Mouse (Mus musculus) brown adipose tissue, adult 24 weeks (tissue): ENCODE results near the gene Adgrl3. TPM values are rescaled to one million over a fixed set of nuclear protein-coding genes. Genes with fewer than 3 reads are reported as not detected.

Experiments used
- H3K27ac ChIP-seq: fragments of 200-500 bp; replicated peaks from 2 replicates; pipeline ENCODE4 v1.5.1; 2012; ENCODE audit warnings: low read depth, mild to moderate bottlenecking, low read length
- H3K4me1 ChIP-seq: fragments of 200-500 bp; 2 replicates; pipeline ENCODE4 v1.6.1; 2012; ENCODE audit warnings: low read length, mixed read lengths; ENCODE audit not compliant: control insufficient read depth, insufficient read depth, insufficient read length
- H3K4me3 ChIP-seq: fragments of 200-500 bp; 2 replicates; pipeline ENCODE4 v1.5.1; 2012; ENCODE audit warnings: low read depth, mild to moderate bottlenecking, low read length, moderate library complexity; ENCODE audit not compliant: insufficient read depth
- polyA plus RNA-seq: library from polyadenylated mRNA; stranded (reverse); fragments of >200 nt; gene quantifications from 2 replicates; pipeline ENCODE4 v1.2.4, GENCODE M21; 2012; ENCODE audit not compliant: missing spikeins, insufficient read depth, insufficient read length

Adgrl3 gene
- polyA plus RNA-seq: 0.71 TPM in 1 of 2 replicates, not detected in the other

DNA sequence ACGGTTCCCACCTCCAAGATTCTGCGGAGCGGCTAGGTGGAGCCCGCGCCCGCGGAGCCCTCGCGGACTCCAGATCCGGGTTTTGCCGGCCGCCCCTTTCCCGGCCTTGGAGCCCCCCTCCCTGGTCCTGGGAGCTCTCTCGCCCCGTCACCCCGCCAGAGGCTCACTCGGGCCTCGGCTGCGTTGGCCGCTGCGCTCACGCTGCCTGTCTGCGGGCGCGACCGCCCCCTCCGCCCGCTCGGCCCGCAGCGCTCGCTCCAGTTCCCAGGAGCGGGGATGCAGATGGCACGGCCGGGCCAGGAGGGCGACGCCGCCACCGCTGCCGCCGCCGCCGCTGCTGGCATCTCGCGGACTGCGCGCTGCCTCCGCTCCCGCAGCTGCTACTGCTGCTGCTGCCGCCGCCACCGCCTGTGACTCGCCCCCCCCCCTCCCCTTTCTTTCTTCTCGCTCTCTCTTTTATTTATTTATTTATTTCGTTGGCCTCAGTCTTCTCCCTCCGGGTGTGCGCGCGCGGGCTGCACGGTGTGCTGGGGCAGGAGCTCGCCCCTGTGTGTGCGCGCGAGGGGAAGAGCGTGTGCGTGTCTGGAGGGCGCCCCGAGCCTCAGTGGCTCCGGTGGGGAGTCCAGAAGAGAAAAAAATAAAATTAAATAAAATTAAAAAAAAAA is at the start of gene Adgrl3:
Gene Adgrl3 (plus strand): TSS at position 549 of the 665 bp plus-strand sequence.
- Histone ChIP-seq H3K4me3 (peak within 1 kb of the TSS; percentile 68), H3K4me1 (peaks cover 3% of the 10 kb centered on the region; the same call in 1 of the 2 replicates), H3K27ac (no peak within 1 kb of the TSS)

DNA sequence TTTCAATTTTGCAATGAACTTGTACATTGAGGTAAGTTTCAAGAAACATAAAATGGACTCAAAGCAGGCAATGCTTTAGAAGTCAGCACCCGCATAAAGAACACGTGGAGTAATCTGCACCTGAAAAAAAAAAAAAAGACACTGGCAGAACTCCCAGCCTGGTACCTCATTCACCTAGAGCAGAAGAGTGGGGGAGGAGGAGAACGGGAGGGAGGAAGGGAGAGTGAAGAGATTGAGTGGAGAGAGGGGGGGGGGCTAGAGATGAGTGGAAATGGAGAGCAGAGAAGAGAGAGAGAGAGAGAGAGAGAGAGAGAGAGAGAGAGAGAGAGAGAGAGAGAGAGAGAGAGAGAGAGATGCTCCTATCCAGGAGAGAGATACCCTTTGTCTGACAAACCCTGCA is 772 bp upstream of the Adgrl3 start:
- peak overlapping the region; percentile 68; the same call in 1 of the 2 replicates for H3K4me3 ChIP-seq
- no peak overlapping the region for H3K27ac ChIP-seq

DNA sequence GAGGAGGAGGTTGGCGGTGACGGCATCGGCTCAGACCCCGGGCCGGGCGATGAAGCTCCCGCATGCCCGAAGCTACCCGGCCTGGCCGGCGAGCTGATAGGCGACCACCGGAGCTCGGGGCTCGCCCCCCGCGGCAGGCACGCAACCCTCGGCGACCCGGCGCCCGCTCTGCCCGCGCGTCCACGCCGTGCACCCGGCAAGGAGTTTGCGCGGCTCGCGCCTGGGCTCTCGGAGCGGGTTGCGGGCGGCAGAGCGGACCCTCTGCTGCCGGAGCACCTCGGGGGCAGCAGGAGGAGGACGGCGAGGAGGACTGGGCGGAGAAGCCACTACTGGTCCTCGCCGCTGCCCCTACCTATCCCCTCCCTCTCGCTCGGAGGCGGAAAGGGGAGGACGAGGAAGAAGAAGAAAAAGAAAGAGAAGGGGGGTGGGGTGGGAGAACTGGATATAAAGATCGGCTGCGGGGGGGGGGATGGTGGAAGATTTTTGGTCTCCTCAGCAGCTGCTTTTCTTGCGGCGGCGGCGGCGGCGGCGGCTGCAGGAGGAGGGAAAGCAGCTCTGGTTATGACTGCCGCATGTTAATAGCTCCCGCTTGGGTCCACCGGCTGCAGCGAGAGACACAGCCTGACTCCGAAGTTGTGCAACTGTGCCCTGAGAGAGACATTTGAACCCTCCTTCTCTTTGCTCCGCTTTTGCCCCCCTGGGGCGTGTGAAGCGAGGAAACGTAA is 505 bp downstream of the Adgrl3 start:
- Histone ChIP-seq H3K27ac (no peak overlapping the region), H3K4me3 (peak overlapping the region; percentile 68), H3K4me1 (peaks cover 3% of the 10 kb centered on the region; the same call in 1 of the 2 replicates)

More for the DNA sequence above, 772 bp upstream of the Adgrl3 start:
- H3K4me1 ChIP-seq: peaks cover 3% of the 10 kb centered on the region; the same call in 1 of the 2 replicates

DNA sequence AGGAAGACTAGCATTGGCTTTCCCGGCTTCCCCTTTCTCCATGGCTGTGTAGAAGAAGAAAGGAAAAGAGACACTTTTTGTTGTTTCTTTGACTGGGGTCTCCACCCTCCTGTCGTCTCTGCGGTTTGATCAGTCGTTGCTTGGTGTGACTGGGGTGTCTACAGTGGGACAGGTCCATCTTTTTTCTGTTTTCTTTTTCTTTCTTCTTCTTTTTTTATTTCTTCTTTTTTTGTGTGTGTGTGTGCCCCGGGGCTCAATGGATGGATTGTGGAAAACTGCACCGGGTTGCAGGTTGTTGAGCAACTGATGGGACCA is 1.0 kb downstream of the Adgrl3 start:
- Histone ChIP-seq H3K27ac (no peak overlapping the region), H3K4me1 (peaks cover 3% of the 10 kb centered on the region; the same call in 1 of the 2 replicates), H3K4me3 (peak overlapping the region; percentile 68)

DNA sequence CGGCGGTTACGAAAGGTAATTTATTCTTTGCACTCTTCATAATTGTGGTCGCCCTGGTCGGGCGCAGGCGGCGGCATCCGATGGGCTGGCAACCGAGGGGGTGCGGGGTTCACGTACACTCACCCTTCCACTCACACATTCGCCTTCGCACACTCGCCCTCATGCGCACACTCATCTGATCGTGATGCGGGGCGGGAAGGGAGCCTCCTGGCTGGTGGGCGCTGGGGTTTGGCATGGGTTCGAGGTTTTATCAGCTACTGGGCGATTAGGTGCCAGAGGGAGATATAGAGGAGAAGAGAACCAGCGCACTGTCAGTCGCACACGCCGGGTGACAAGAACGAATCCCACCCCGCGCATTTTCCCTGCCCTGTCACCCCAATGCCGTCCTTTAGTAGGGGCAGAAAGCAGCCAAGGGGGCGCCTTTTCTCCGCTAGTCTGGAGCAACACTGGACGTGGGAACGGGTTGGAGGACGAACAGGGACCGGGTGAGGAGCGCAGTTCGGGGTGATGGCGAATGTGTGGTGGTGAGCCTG is 1.5 kb downstream of the Adgrl3 start:
- H3K4me1 ChIP-seq: peaks cover 3% of the 10 kb centered on the region; the same call in 1 of the 2 replicates
- H3K4me3 ChIP-seq: peak overlapping the region; percentile 68
- H3K27ac ChIP-seq: no peak overlapping the region

DNA sequence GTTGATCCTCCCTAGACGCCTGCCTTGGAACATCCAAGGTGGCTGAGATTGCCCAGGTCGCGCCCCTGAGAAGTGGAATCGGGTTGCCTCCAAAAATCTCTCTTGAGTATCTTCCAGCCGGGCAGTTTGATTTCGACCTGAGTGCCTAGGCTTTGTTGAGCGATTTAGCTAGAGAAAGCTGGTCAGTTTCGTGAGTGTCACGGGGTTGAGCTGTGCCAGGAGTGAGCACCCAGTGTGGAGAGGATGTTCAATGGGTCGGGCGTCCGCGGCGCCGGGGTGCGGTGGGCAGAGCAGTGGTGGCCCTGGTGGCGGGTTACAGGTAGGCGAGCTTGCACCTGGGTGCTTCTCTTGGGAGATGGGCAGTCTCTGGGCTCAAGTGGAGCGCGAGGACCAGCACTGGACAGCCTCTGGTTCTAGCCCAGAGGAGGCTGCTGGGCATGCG is 1.9 kb downstream of the Adgrl3 start:
- Histone ChIP-seq H3K27ac (no peak overlapping the region), H3K4me3 (peak overlapping the region; percentile 68), H3K4me1 (peaks cover 3% of the 10 kb centered on the region; the same call in 1 of the 2 replicates)

DNA sequence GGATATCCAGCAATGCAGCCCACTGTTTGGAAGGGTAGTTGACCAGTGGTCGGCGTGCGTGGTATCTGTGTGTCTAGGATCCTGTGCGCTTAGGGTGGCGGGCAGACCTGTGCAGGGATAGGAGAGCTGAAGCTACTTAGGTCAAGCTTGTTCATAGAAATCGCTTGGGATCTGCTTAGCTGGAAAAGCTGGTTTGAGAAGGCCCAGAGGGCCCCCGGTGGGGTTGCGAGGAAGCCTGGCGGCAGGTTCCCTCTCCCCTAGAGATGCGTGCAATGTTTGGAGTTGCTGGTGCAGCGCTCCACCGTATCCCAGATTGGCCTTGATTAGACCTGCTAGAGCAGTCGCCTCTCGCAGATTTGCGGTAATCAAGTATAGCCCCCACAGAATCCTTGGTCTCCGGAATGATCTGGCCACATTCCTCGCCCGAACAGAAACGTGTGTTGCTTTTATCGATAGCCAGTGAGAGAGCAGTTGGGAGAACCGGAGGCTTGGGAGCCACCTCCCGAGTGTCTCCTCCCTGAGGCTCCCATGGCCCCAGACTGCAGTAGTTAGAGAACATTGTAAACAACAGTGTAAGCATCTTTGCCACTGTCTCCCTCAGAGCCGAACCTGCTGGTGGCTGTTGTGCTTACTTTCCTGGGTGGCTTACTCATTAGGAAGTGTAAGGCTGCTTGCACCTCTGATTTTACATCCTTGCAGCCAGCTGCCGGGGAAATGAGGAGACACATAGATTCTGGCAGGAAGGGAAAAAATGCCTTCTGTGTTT is 2.6 kb downstream of the Adgrl3 start:
- Histone ChIP-seq H3K27ac (no peak overlapping the region), H3K4me3 (peak overlapping the region; percentile 68), H3K4me1 (peaks cover 3% of the 10 kb centered on the region; the same call in 1 of the 2 replicates)

DNA sequence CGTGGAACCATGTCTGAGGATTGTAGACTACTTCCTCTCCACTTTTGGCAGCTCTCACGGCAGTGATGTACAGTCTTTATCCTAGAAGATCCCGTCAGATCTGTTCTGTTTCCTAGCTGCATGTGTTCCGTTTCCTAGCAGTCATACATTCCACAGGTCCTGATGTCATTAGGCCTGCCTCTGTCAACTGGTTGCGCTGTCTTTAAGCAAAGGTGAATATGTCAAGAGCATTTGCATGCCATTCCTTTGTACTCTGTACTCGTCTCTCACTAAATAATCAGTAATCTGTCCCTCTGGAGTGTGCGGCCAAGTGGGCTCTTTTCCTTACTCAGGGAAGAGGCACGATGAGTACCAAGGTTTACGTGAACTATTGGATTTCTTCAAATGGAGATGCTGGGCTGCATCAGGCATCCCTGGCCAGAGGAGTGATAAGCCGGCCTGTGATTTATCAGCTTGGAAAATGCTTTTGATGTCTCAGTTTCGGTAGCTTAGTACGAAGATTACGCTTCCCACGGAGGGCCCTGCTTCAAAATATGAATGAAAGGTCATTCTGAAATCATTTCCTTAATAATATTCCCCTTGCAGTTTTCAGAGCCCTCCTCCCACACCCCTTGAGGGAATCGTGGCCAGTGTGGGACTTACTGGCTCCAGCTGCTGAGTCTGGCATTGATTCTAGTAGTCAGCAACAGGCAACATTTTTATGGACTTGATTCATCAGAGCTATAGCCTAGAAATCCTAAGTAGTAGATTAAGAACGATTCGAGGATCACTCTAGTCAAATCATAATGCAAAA is 4.2 kb downstream of the Adgrl3 start:
- H3K27ac ChIP-seq: no peak overlapping the region
- H3K4me3 ChIP-seq: no peak overlapping the region
- peaks cover 3% of the 10 kb centered on the region; the same call in 1 of the 2 replicates for H3K4me1 ChIP-seq

DNA sequence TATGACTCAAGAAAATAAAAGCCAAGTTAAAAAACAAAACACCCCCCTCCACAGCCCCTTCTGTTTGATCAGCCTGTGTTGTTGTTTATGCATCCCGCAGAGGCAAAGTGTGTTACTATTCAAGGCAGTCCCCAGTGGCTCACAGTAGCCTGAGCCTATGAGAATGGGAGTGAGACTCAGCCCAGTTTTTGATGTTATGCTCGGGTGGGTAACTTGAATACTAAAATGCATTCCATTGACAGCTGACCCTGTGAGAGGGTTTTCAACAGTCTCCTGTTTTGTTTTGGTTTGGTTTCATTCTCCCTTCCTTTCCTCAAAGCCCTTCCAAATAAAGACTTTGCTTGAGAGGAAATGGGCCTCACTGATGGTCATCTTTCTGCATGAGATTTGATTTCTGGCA is 8.9 kb downstream of the Adgrl3 start:
- H3K27ac ChIP-seq: no peak overlapping the region
- no peaks in the 10 kb centered on the region for H3K4me1 ChIP-seq
- no peak overlapping the region for H3K4me3 ChIP-seq

DNA sequence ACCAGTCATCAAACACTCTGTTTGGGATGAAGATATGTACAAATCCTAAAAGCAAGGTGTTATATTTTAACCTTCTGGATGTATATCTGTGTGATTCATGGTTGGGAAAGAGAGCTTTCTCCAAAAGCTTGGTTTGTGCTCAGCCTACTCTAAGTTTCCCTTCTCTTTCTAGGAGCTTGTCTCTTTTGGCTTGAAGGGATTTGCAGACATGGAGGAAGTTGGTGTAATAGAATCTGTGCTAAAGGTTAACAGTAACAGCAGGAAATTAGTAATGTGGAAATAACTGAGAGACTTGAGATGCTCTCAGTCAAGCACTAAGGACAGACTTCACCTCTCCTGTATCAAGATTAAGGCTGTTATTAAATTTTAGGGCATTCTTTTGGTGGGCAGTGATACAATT is 17.2 kb downstream of the Adgrl3 start:
- H3K4me3 ChIP-seq: no peak overlapping the region
- no peaks in the 10 kb centered on the region for H3K4me1 ChIP-seq
- no peak overlapping the region for H3K27ac ChIP-seq

DNA sequence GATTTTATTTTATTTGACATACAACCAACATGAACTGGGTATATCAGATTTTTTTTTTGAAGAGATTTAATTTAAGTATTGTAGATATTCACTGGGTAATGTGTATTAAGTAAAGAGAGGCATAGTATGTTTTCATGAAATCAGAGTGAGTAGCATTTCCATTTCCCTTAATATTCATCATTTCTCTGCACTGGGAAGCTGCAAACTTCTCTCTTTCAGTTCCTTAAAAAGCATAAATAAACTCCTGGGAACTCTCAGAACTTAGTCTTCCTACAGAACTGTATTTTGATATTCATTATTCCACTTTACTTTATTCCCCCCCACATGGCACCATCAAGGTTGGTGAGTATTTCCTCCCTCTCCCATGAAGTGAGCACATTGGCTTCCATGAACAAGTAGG is 23.9 kb downstream of the Adgrl3 start:
- Histone ChIP-seq H3K4me3 (no peak overlapping the region), H3K4me1 (no peaks in the 10 kb centered on the region), H3K27ac (no peak overlapping the region)

DNA sequence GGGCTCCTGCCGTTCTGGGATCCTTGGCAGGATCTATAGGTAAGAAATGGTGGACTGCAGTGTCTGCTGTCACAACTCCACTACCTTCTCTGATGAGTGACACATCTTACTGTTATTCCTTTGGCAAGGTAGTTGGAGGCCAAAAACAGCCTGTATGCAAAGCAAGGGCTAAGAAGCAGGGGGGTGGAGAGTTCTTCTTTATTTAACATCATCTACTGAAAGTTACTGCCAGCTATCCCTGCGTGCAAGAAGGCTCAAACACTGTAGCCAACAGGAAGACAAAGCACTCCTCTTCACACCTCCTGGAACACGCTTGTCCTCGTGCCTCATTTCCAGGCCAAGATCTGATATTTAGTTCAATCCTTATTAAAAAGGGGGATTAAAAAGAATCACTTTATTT is 26.2 kb downstream of the Adgrl3 start:
- no peak overlapping the region for H3K4me3 ChIP-seq
- no peaks in the 10 kb centered on the region for H3K4me1 ChIP-seq
- no peak overlapping the region for H3K27ac ChIP-seq

DNA sequence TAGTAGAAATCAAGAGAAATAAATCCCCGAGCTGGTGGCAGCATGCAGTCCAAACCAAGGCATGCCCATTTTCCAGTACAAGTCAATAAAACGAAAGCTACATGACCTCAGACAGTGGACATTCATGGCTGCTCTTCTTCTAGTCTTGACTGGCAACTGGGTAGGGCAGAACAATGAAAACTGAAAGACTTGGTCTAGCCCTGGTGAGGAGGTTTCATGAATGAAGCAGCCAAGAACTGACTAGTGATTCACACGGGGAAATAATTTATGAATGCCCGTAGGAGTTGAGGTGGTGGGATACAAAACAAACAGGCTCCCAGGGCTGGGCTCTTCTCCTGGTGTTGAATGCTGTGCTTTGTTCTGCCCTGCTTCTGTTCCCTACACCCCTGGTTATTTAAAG is 34.7 kb downstream of the Adgrl3 start:
- no peak overlapping the region for H3K27ac ChIP-seq
- H3K4me1 ChIP-seq: no peaks in the 10 kb centered on the region
- H3K4me3 ChIP-seq: no peak overlapping the region

DNA sequence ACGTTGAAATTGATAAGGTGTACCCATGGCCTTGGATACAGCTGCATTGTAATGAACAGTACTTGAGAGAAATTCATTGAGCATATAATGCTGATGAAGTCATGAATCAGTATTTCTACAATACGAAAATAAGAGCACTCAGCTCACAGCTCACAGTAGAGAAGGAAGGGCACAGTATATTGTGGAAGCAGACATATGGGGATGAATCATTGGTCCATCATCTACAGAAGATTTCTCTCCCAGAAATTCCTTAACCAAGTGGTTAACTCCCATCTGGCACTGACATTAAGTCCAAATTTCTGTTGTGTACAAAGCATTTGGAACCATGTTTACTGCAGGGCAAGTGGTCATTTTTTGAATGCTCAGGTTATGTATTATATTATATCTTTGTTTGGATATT is 35.3 kb downstream of the Adgrl3 start:
- Histone ChIP-seq H3K4me1 (no peaks in the 10 kb centered on the region), H3K4me3 (no peak overlapping the region), H3K27ac (no peak overlapping the region)
